Mouse (Mus musculus) MEL (cell line): ENCODE results near the gene Prkcq. TPM values are rescaled to one million over a fixed set of nuclear protein-coding genes. Genes with fewer than 3 reads are reported as not detected.

Experiments used
- DNase-seq: peaks from one replicate; pipeline ENCODE4 v3.0.0; 2011; ENCODE audit warnings: low read depth, low spot score
- H3K27ac ChIP-seq: 2 replicates; pipeline ENCODE4 v1.5.1; 2012; ENCODE audit warnings: low read depth, mild to moderate bottlenecking, control low read depth, low read length, moderate library complexity; ENCODE audit not compliant: control insufficient read depth
- H3K27me3 ChIP-seq, 2 experiments: fragments of 150-350 bp in 1 of 2; sonication (generic) in 1 of 2; 2 replicates each; pipeline ENCODE4 v1.6.1; 2012; ENCODE audit warnings: low read length in 2 of 2, mild to moderate bottlenecking in 2 of 2, improper control_type of control experiment in 1 of 2, moderate library complexity in 1 of 2; ENCODE audit not compliant: insufficient read depth in 2 of 2, control insufficient read depth in 1 of 2
- H3K36me3 ChIP-seq, 2 experiments: 2 replicates each; pipeline ENCODE4 v1.6.1; 2012 to 2014; ENCODE audit warnings: low read length in 2 of 2, improper control_type of control experiment in 1 of 2, inconsistent platforms in 1 of 2, mild to moderate bottlenecking in 1 of 2; ENCODE audit not compliant: insufficient read depth in 2 of 2, control insufficient read depth in 1 of 2
- H3K4me1 ChIP-seq, 2 experiments: fragments of 150-350 bp in 1 of 2; sonication (generic) in 1 of 2; 2 replicates each; pipeline ENCODE4 v1.6.1; 2012; ENCODE audit warnings: low read length in 2 of 2, improper control_type of control experiment in 1 of 2, mild to moderate bottlenecking in 1 of 2; ENCODE audit not compliant: insufficient read depth in 2 of 2, control insufficient read depth in 1 of 2
- H3K4me3 ChIP-seq, 2 experiments: fragments of 150-350 bp in 1 of 2; sonication (generic) in 1 of 2; 2 replicates each; pipeline ENCODE4 v1.5.1; 2012; ENCODE audit warnings: low read depth in 2 of 2, low read length in 2 of 2, mild to moderate bottlenecking in 2 of 2, moderate library complexity in 2 of 2, control low read depth in 1 of 2, improper control_type of control experiment in 1 of 2; ENCODE audit not compliant: control insufficient read depth in 1 of 2, insufficient read depth in 1 of 2
- H3K79me2 ChIP-seq: 2 replicates; pipeline ENCODE4 v1.6.1; 2012; ENCODE audit warnings: mild to moderate bottlenecking, low read length, moderate library complexity; ENCODE audit not compliant: control insufficient read depth, poor library complexity, insufficient read depth
- H3K9ac ChIP-seq: 2 replicates; pipeline ENCODE4 v1.6.1; 2012; ENCODE audit warnings: low read depth, mild to moderate bottlenecking, control low read depth, low read length, moderate library complexity; ENCODE audit not compliant: control insufficient read depth, poor library complexity, severe bottlenecking
- H3K9me3 ChIP-seq: fragments of 150-350 bp; sonication (generic); replicated peaks from 2 replicates; pipeline ENCODE4 v1.6.1; 2012; ENCODE audit warnings: mild to moderate bottlenecking, low read length, improper control_type of control experiment, moderate library complexity; ENCODE audit not compliant: insufficient read depth
- BHLHE40 ChIP-seq: IDR thresholded peaks from 2 replicates; pipeline ENCODE4 v1.6.1; 2012; ENCODE audit warnings: low read depth, mild to moderate bottlenecking, inconsistent platforms, low read length, improper control_type of control experiment, borderline replicate concordance
- CTCF ChIP-seq, 3 experiments: IDR thresholded peaks in 2 of 3; conservative IDR thresholded peaks in 1 of 3; 2 replicates each; pipeline ENCODE4 v1.5.1; 2011 to 2012; ENCODE audit warnings: low read length in 3 of 3, low read depth in 2 of 3, mild to moderate bottlenecking in 2 of 3, improper control_type of control experiment in 1 of 3, inconsistent platforms in 1 of 3, mixed read lengths in 1 of 3, moderate library complexity in 1 of 3; ENCODE audit not compliant: control insufficient read depth in 1 of 3, insufficient read depth in 1 of 3, poor library complexity in 1 of 3, severe bottlenecking in 1 of 3
- EP300 ChIP-seq, 2 experiments: IDR thresholded peaks; 2 replicates each; pipeline ENCODE4 v1.6.1; 2011; ENCODE audit warnings: improper control_type of control experiment in 2 of 2, low read length in 2 of 2, low read depth in 1 of 2, mild to moderate bottlenecking in 1 of 2
- ETS1 ChIP-seq: IDR thresholded peaks from 2 replicates; pipeline ENCODE4 v1.6.1; 2012; ENCODE audit warnings: low read depth, mild to moderate bottlenecking, inconsistent platforms, low read length, improper control_type of control experiment, moderate library complexity
- GABPA ChIP-seq: IDR thresholded peaks from 2 replicates; pipeline ENCODE4 v1.6.1; 2012; ENCODE audit warnings: low read depth, mild to moderate bottlenecking, inconsistent platforms, low read length, improper control_type of control experiment, moderate library complexity
- GATA1 ChIP-seq: IDR thresholded peaks from 2 replicates; pipeline ENCODE4 v1.6.1; 2011; ENCODE audit warnings: low read depth, low read length, improper control_type of control experiment
- HCFC1 ChIP-seq: IDR thresholded peaks from 2 replicates; pipeline ENCODE4 v1.6.1; 2012; ENCODE audit warnings: low read depth, mild to moderate bottlenecking, inconsistent platforms, low read length, improper control_type of control experiment, moderate library complexity
- MAZ ChIP-seq: IDR thresholded peaks from 2 replicates; pipeline ENCODE4 v1.6.1; 2012; ENCODE audit warnings: low read depth, mild to moderate bottlenecking, inconsistent platforms, low read length, improper control_type of control experiment
- MXI1 ChIP-seq: IDR thresholded peaks from 2 replicates; pipeline ENCODE4 v1.6.1; 2011; ENCODE audit warnings: mild to moderate bottlenecking, low read depth, low read length, improper control_type of control experiment
- MYB ChIP-seq: IDR thresholded peaks from 2 replicates; pipeline ENCODE4 v1.6.1; 2011; ENCODE audit warnings: mild to moderate bottlenecking, low read depth, low read length, improper control_type of control experiment
- POLR2A ChIP-seq, 2 experiments: IDR thresholded peaks; 2 replicates each; pipeline ENCODE4 v1.6.1; 2011 to 2012; ENCODE audit warnings: low read length in 2 of 2, mild to moderate bottlenecking in 2 of 2, control low read depth in 1 of 2, improper control_type of control experiment in 1 of 2, low read depth in 1 of 2, moderate library complexity in 1 of 2; ENCODE audit not compliant: control insufficient read depth in 1 of 2, insufficient read depth in 1 of 2, poor library complexity in 1 of 2
- RAD21 ChIP-seq: IDR thresholded peaks from 2 replicates; pipeline ENCODE4 v1.6.1; 2011; ENCODE audit warnings: mild to moderate bottlenecking, low read depth, low read length, improper control_type of control experiment
- RCOR1 ChIP-seq: IDR thresholded peaks from 2 replicates; pipeline ENCODE4 v1.6.1; 2012; ENCODE audit warnings: low read depth, mild to moderate bottlenecking, inconsistent platforms, low read length, improper control_type of control experiment
- SIN3A ChIP-seq: IDR thresholded peaks from 2 replicates; pipeline ENCODE4 v1.6.1; 2012; ENCODE audit warnings: low read length, improper control_type of control experiment, inconsistent platforms
- TAL1 ChIP-seq: IDR thresholded peaks from 2 replicates; pipeline ENCODE4 v1.6.1; 2012; ENCODE audit warnings: mild to moderate bottlenecking, inconsistent platforms, low read length, moderate library complexity, mixed read lengths
- TCF12 ChIP-seq: IDR thresholded peaks from 2 replicates; pipeline ENCODE4 v1.6.1; 2014; ENCODE audit warnings: low read depth, mild to moderate bottlenecking, inconsistent platforms, low read length, improper control_type of control experiment, moderate library complexity
- polyA plus RNA-seq, 2 experiments: library from polyadenylated mRNA; stranded (reverse) in 1 of 2; unstranded in 1 of 2; fragments of >175 nt in 1 of 2; fragments of >200 nt in 1 of 2; gene quantifications; 2 replicates each; pipeline versions ENCODE4 v1.2.1 to v1.2.4; 2012; ENCODE audit warnings: low replicate concordance in 2 of 2, low read depth in 1 of 2; ENCODE audit not compliant: insufficient read length in 2 of 2, insufficient read depth in 1 of 2, missing spikeins in 1 of 2
- total RNA-seq: library from RNA; depleted of rRNA; stranded (reverse); fragments of 300-350 nt; gene quantifications from 2 replicates; pipeline ENCODE4 v1.2.3, GENCODE M21; 2012

The Prkcq gene
- total and polyA plus RNA-seq, 3 experiments, result 0.12 to 0.19 TPM; not detected in 1

- Histone ChIP-seq H3K79me2 (no peaks in the 10 kb centered on the region), H3K4me3 (no peak overlapping the region), H3K4me1 (peaks cover 30 to 50% of the 10 kb centered on the region in 2 experiments), H3K9ac (no peak overlapping the region), H3K9me3 (no peaks in the 10 kb centered on the region), H3K27ac (peak overlapping the region; percentile 18), H3K36me3 (peaks cover 0 to 43% of the 10 kb centered on the region in 2 experiments; a peak in 2 of 4 replicates), H3K27me3 (no peaks in the 10 kb centered on the region)
- DNase-seq, result peak; percentile 85
- TF ChIP-seq BHLHE40, result peak; percentile 69; the same call in 1 of the 2 replicates
- TF ChIP-seq ETS1, result peak; percentile 79
- TF ChIP-seq TCF12, result peak; percentile 92
- TF ChIP-seq TAL1, result peak; percentile 92
- TF ChIP-seq CTCF (IDR thresholded peaks at IDR 0.05 in 2 of 3, conservative IDR thresholded peaks at IDR 0.05 in 1 of 3; ENCODE audit: control insufficient read depth in 1 of 3, insufficient read depth in 1 of 3, low read depth in 2 of 3, low read length in 3 of 3, poor library complexity in 1 of 3, severe bottlenecking in 1 of 3), result no peak
- peak; percentile 80 for TF ChIP-seq RCOR1
- peak; percentile 49; the same call in 1 of the 2 replicates for TF ChIP-seq SIN3A
- TF ChIP-seq GATA1, result peak; percentile 83
- peak; percentile 74 for TF ChIP-seq MYB
- peak; percentile 93 to 94 for TF ChIP-seq EP300 (IDR thresholded peaks at IDR 0.05; ENCODE audit: low read depth in 1 of 2, low read length in 2 of 2)
- TF ChIP-seq POLR2A (IDR thresholded peaks at IDR 0.05; ENCODE audit: control insufficient read depth in 1 of 2, insufficient read depth in 1 of 2, low read depth in 1 of 2, low read length in 2 of 2, poor library complexity in 1 of 2), result no peak
Observed at GRCm38 (mm10) chr2:11199624-11200023, 27.7 kb downstream of the Prkcq start.

- H3K27me3 ChIP-seq, result no peaks in the 10 kb centered on the region
- no peaks in the 10 kb centered on the region for H3K79me2 ChIP-seq
- H3K9ac ChIP-seq, result no peak overlapping the region; the same call in 1 of the 2 replicates
- H3K4me1 ChIP-seq, result peaks cover 36 to 60% of the 10 kb centered on the region in 2 experiments
- peak overlapping the region; percentile 88 for H3K27ac ChIP-seq
- 0 out of 4 replicates have a peak overlapping the region, but pooled peaks of 1 of the 2 experiments have one; percentile 12 for H3K4me3 ChIP-seq
- peaks cover 0 to 46% of the 10 kb centered on the region in 2 experiments; a peak in 2 of 4 replicates for H3K36me3 ChIP-seq
- TF ChIP-seq RAD21 (no peak), SIN3A (no peak), HCFC1 (no peak), GABPA (no peak), MAZ (no peak), MXI1 (peak; percentile 79)
- no peak for DNase-seq
- H3K9me3 ChIP-seq, result no peaks in the 10 kb centered on the region
Observed at GRCm38 (mm10) chr2:11202841-11203240, 30.9 kb downstream of the Prkcq start.
